Mouse (Mus musculus) olfactory bulb, adult 2 months (tissue): ENCODE measurements around the gene Nup37. TPM values are rescaled to one million over a fixed set of nuclear protein-coding genes. Genes with fewer than 3 reads are reported as not detected.

ENCODE experiments used
- H3K27ac ChIP-seq: fragments of 200-500 bp; 2 replicates; pipeline ENCODE4 v1.5.1; 2012; ENCODE audit warnings: low read depth, low read length; ENCODE audit not compliant: insufficient read depth
- H3K4me1 ChIP-seq: fragments of 200-500 bp; 2 replicates; pipeline ENCODE4 v1.6.1; 2012; ENCODE audit warnings: low read length; ENCODE audit not compliant: control insufficient read depth, insufficient read depth
- H3K4me3 ChIP-seq: fragments of 200-500 bp; 2 replicates; pipeline ENCODE4 v1.5.1; 2012; ENCODE audit warnings: mild to moderate bottlenecking, low read depth, low read length, moderate library complexity; ENCODE audit not compliant: insufficient read depth
- CTCF ChIP-seq: fragments of 200-500 bp; IDR thresholded peaks from 2 replicates; pipeline ENCODE4 v1.5.1; 2012; ENCODE audit warnings: low read depth, mild to moderate bottlenecking, low read length, moderate library complexity; ENCODE audit not compliant: insufficient read depth
- POLR2A ChIP-seq: fragments of 200-500 bp; IDR thresholded peaks from 2 replicates; pipeline ENCODE4 v1.6.1; 2012; ENCODE audit warnings: mild to moderate bottlenecking, low read depth, low read length, moderate library complexity; ENCODE audit not compliant: insufficient read depth
- WGBS: fragments of 180-500 bp; shearing (Covaris S2); methylation state at CpG from one replicate; pipeline ENCODE4 v1.1.7; 2018; 5-methylcytosine and 5-hydroxymethylcytosine counted together
- polyA plus RNA-seq: library from polyadenylated mRNA; stranded (reverse); fragments of >200 nt; gene quantifications from 2 replicates; pipeline ENCODE4 v1.2.4, GENCODE M21; 2012; ENCODE audit warnings: low replicate concordance; ENCODE audit not compliant: missing spikeins, insufficient read depth, insufficient read length

Gene Nup37
- polyA plus RNA-seq, 1 experiment: not detected

GRCm38 (mm10) chr10:88166158-88166557 is 19.4 kb downstream of the Nup37 start:
- TF ChIP-seq POLR2A: no peak
- no peak for TF ChIP-seq CTCF
- no peak overlapping the region for H3K27ac ChIP-seq
- H3K4me3 ChIP-seq: no peak overlapping the region
- WGBS: 76% methylated on average over 3 of the region's 3 CpGs
- H3K4me1 ChIP-seq: no peaks in the 10 kb centered on the region

DNA sequence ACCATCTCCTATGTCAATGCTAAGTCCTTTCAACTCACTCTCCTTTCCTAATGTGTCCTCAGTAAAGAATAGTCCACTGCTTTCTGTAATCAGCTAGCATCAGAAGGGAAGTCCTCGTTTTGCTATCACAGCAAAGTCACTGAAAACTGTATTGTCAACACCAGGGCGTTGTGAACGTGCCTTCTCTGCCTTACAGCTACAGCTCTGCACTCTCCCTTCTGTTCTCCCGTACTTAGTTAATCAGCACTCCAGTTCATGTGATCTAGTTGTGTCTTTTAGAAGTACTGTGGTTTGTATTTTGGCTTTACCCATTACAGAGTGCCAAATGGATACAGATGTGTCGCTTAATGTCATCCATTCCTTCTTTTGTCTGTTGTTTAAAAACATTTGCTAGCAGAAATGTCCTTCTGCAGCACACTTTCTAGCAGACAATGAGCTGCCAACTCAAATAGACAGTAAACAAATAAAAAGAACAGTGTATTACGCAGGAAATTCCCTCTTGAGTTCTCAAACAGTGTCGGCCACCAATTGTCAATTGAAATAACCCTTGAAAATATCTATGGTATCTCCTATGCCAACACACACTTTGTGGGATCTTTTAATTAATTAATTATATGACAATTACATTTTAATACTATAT is 20.8 kb downstream of the Nup37 start:
- no peaks in the 10 kb centered on the region for H3K4me1 ChIP-seq
- no peak overlapping the region for H3K27ac ChIP-seq
- WGBS: 72% methylated on average over 7 of the region's 7 CpGs
- TF ChIP-seq POLR2A (no peak), CTCF (no peak)
- H3K4me3 ChIP-seq: no peak overlapping the region

- WGBS: 5% methylated on average over 4 of the region's 4 CpGs
- Histone ChIP-seq H3K27ac (no peak overlapping the region), H3K4me3 (no peak overlapping the region), H3K4me1 (peaks cover 3% of the 10 kb centered on the region)
- TF ChIP-seq CTCF (no peak), POLR2A (no peak)
Observed at GRCm38 (mm10) chr10:88200541-88200940, 53.7 kb downstream of the Nup37 start.

GRCm38 (mm10) chr10:88200951-88201638 is 54.3 kb downstream of the Nup37 start, which contains the start of gene Washc3:
TSS of gene Washc3 (plus strand) at chr10:88201093.
- H3K4me3 ChIP-seq: peak within 1 kb of the TSS; percentile 65
- under 1% methylated on average over 23 of the region's 23 CpGs for WGBS
- H3K4me1 ChIP-seq: peaks cover 3% of the 10 kb centered on the region
- TF ChIP-seq CTCF (no peak), POLR2A (peak; percentile 62)
- H3K27ac ChIP-seq: peak within 1 kb of the TSS; percentile 57

DNA sequence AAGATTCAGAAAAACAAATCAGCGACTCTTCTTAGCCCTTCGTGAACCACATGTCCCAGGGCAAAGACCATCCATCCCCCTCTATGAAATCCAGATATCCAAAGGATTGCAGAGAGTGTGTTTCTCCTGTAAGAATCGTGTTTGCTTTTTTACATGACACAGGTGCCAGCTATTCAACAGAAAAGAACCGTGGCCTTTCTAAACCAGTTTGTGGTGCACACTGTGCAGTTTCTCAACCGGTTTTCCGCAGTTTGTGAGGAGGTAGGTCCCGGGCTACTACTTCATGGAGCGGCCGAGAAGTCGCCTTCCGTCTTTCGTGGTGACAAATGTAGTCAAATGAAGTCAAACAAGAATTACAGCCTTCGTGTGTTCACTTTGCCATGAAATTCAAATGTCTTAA is 54.9 kb downstream of the Nup37 start:
- TF ChIP-seq POLR2A (no peak), CTCF (no peak)
- peaks cover 3% of the 10 kb centered on the region for H3K4me1 ChIP-seq
- H3K4me3 ChIP-seq: peak overlapping the region; percentile 65
- H3K27ac ChIP-seq: peak overlapping the region; percentile 57; the same call in 1 of the 2 replicates
- 64% methylated on average over 13 of the region's 13 CpGs for WGBS

DNA sequence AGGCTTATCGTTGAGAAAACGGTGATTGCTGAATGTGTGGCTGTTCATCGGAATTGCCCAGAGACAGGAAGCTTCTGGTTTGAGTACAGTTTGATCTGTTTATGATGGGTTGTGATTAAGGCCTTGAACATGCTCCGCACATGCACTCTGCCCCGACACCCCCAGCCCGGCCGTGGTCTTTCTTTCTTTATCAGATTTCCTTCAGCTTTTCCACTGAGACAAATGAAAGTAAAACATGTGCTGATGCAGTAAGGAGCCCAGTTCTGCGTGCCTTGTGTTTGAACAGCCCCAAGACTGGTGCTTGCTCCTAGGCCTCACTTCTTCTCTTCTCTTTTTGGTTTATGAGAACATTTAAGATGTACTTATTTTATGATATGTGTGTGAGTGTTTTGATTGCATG is 55.8 kb downstream of the Nup37 start:
- 96% methylated on average over 8 of the region's 8 CpGs for WGBS
- no peak for TF ChIP-seq CTCF
- TF ChIP-seq POLR2A: no peak
- Histone ChIP-seq H3K4me3 (no peak overlapping the region), H3K27ac (no peak overlapping the region), H3K4me1 (peaks cover 3% of the 10 kb centered on the region)

GRCm38 (mm10) chr10:88203236-88203635 is 56.4 kb downstream of the Nup37 start:
- Histone ChIP-seq H3K4me3 (no peak overlapping the region), H3K27ac (no peak overlapping the region), H3K4me1 (peaks cover 3% of the 10 kb centered on the region)
- 93% methylated on average over 6 of the region's 6 CpGs for WGBS
- no peak for TF ChIP-seq CTCF
- no peak for TF ChIP-seq POLR2A

GRCm38 (mm10) chr10:88212644-88213043 is 65.9 kb downstream of the Nup37 start:
- TF ChIP-seq CTCF (no peak), POLR2A (no peak)
- H3K27ac ChIP-seq: no peak overlapping the region
- H3K4me3 ChIP-seq: no peak overlapping the region
- no peaks in the 10 kb centered on the region for H3K4me1 ChIP-seq
- WGBS: 73% methylated on average over 5 of the region's 5 CpGs

- no peak overlapping the region for H3K27ac ChIP-seq
- H3K4me1 ChIP-seq: no peaks in the 10 kb centered on the region
- WGBS: 93% methylated on average over 20 of the region's 20 CpGs
- no peak for TF ChIP-seq CTCF
- TF ChIP-seq POLR2A: no peak
- no peak overlapping the region for H3K4me3 ChIP-seq
Observed at GRCm38 (mm10) chr10:88214800-88215514, 68.2 kb downstream of the Nup37 start.
